Mouse (Mus musculus) olfactory bulb, adult 2 months (tissue): ENCODE results near the gene Tcf12.

Experiments used
- CTCF ChIP-seq: fragments of 200-500 bp; IDR thresholded peaks from 2 replicates; pipeline ENCODE4 v1.5.1; 2012; ENCODE audit warnings: low read depth, mild to moderate bottlenecking, low read length, moderate library complexity; ENCODE audit not compliant: insufficient read depth
- POLR2A ChIP-seq: fragments of 200-500 bp; IDR thresholded peaks from 2 replicates; pipeline ENCODE4 v1.6.1; 2012; ENCODE audit warnings: mild to moderate bottlenecking, low read depth, low read length, moderate library complexity; ENCODE audit not compliant: insufficient read depth

- no peak for TF ChIP-seq POLR2A
- TF ChIP-seq CTCF: no peak
Measured at GRCm38 (mm10) chr9:71810723-71811122, 300.9 kb downstream of the Tcf12 start.
